Mouse (Mus musculus) small intestine, adult 2 months (tissue): ENCODE measurements at regions not wholly inside any gene's neighbourhood (a gene's known extent, or its start where the extent isn't known, plus 50 kb on each side); places are given as distances from the start of the nearest gene placed in this dataset.

Experiments used
- CTCF ChIP-seq: fragments of 200-500 bp; IDR thresholded peaks from 2 replicates; pipeline ENCODE4 v1.5.1; 2012; ENCODE audit warnings: low read depth, mild to moderate bottlenecking, control low read depth, inconsistent platforms, low read length, moderate library complexity, mixed read lengths; ENCODE audit not compliant: insufficient replicate concordance, insufficient read length; ENCODE audit errors: extremely low read depth
- POLR2A ChIP-seq: fragments of 200-500 bp; IDR thresholded peaks from 2 replicates; pipeline ENCODE4 v1.6.1; 2012; ENCODE audit warnings: low read depth, mild to moderate bottlenecking, control low read depth, inconsistent platforms, low read length, moderate library complexity

DNA sequence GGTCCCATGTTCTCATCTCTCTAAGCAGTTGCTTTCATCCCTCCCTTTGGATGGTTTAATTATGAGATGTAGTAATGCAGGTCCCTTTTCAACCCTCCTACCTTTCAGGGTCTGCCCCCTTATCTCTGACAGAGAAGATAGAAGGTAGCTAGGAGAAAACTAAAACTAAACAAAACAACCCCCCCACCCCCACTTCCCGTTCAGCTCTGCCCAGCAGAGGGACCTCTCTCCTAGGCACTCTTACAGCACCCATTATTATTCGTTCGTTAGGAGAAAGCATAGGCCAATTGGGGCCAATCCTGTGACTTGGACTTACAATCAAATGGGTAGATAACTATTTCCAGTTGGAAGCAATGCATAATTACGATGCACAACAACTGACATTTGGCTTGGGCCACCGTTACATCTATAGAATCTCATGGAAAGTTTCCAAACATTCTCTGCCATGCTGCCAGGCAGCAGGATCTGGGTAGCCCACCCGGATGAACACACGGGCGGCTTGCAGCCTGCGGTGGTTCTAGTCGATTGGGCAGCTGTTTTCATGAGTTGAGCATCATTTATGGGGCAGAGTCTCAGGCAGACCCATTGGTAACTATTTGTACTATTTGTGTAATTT lies 322.6 kb downstream of the Tbc1d1 start:
- peak; percentile 17; the same call in 1 of the 2 replicates for TF ChIP-seq CTCF
- TF ChIP-seq POLR2A = no peak
